Mouse (Mus musculus) liver, postnatal 0 days (tissue): ENCODE results near the gene Gm20388.

Source experiments
- CTCF ChIP-seq: sonication (generic); IDR thresholded peaks from 2 replicates; pipeline ENCODE4 v1.5.1; 2016; ENCODE audit warnings: antibody characterized with exemption, low read depth
- EP300 ChIP-seq: IDR thresholded peaks from 2 replicates; pipeline ENCODE4 v1.6.1; 2016; ENCODE audit warnings: antibody characterized with exemption, low read depth, mild to moderate bottlenecking

- TF ChIP-seq CTCF (no peak), EP300 (no peak)
These were observed 103.8 kb downstream of the Gm20388 start for GRCm38 (mm10) chr8:120014267-120015023.
